Mouse (Mus musculus): Measurements from ENCODE around the gene Ptprm. TPM values are rescaled to one million over a fixed set of nuclear protein-coding genes. Genes with fewer than 3 reads are reported as not detected.
A peak's percentile ranks its signal among the peaks of the same experiment; 100 is the strongest.

Gene Ptprm
- polyA plus RNA-seq, 1 experiment from 2014 or later, result 16.3 TPM

DNA sequence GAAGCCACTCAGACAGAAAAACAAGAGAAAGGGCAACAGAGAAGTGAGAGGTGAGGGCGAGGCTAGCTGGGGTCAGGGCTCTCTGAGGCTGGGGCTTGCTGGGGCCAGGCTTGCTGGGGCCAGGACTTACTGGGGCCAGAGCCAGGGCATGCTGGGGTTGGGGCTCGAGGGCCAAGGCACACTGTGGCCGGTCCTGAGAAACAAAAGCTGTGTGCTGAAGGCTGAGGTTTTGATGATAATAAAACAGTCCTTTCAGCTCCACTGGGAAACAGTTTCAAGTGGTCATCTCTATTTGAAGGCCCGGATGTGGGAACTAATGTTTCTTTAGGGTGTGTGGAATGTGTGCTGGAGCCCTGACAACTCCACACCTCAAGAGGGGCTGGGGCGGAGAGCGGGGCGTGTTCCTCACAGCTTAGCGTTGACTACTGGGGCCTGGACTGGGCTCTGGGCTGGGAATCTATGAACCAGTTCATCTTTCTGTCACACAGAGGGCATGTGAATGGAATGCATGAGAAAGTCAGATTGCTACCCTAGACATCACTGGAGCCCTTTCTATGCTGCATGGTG, 615.4 kb downstream of the Ptprm start:
- WGBS, result 77% methylated on average over 8 of the region's 8 CpGs
- no peak for ATAC-seq (ENCODE audit: low FRiP score)
- H3K4me2 ChIP-seq, result no peak overlapping the region

GRCm38 (mm10) chr17:66738331-66738730, 615.9 kb downstream of the Ptprm start:
- Histone ChIP-seq H3K9ac (no peak overlapping the region), H3K9me3 (no peaks in the 10 kb centered on the region), H3K27ac (no peak overlapping the region), H3K4me3 (no peak overlapping the region), H3K4me1 (replicated peaks) (peaks cover 10% of the 10 kb centered on the region), H3K27me3 (no peaks in the 10 kb centered on the region), H3K4me2 (no peak overlapping the region), H3K36me3 (no peaks in the 10 kb centered on the region)
- no peak for ATAC-seq (ENCODE audit: low FRiP score)
- 84% methylated on average over 6 of the region's 6 CpGs for WGBS

More for the DNA sequence above, 615.4 kb downstream of the Ptprm start:
- no peak overlapping the region for H3K27ac ChIP-seq
- H3K36me3 ChIP-seq, result no peaks in the 10 kb centered on the region
- H3K9ac ChIP-seq, result no peak overlapping the region
- H3K27me3 ChIP-seq, result no peaks in the 10 kb centered on the region
- H3K4me3 ChIP-seq, result no peak overlapping the region
- no peaks in the 10 kb centered on the region for H3K9me3 ChIP-seq
- H3K4me1 ChIP-seq (replicated peaks), result peaks cover 4% of the 10 kb centered on the region

DNA sequence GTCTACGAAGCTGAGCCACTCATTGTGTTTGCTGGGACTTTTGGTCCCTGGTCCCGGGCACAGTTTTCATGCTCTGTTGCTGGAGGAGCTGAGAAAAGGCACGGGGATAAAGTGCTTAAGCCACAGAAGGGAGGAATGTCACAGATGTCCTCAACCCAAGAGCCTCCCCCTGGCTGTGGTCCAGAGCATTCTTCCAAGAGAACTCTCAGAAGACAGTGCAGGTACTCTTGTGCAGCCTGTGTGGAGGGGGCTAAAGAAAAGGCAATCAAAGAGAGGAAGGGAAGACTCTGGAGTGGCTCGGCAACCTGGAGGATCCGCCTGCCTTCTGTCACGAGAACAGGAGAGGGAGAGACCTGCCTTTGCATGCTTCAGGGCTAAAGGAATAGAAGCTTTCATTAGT, 617.8 kb downstream of the Ptprm start:
- Histone ChIP-seq H3K36me3 (no peaks in the 10 kb centered on the region), H3K4me2 (no peak overlapping the region), H3K9me3 (no peaks in the 10 kb centered on the region), H3K27me3 (no peaks in the 10 kb centered on the region), H3K27ac (no peak overlapping the region), H3K9ac (no peak overlapping the region), H3K4me3 (no peak overlapping the region), H3K4me1 (replicated peaks) (peaks cover 14% of the 10 kb centered on the region)
- no peak for ATAC-seq (ENCODE audit: low FRiP score)
- WGBS, result 70% methylated on average over 6 of the region's 6 CpGs

DNA sequence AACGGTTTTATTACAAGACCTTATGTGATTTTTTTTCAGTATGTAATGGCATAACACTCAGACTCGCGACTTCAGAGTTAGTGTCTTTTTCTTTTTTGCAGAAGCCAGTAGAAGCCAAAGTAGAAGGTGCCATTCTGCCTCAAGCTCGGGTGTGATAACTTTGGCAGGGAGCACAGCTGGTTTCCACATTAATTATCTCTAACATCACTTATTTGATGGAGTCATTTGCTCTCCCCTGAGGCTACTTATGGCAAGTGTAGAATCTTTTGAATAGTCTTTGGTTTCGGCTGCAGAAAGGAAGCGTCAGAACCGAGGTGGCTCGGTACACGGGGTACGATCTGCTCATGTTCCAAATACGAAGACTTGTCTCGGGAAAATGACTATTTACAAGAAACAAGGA, 620.7 kb downstream of the Ptprm start:
- Histone ChIP-seq H3K9me3 (no peaks in the 10 kb centered on the region), H3K27me3 (no peaks in the 10 kb centered on the region), H3K4me3 (no peak overlapping the region), H3K36me3 (no peaks in the 10 kb centered on the region), H3K4me2 (no peak overlapping the region), H3K4me1 (replicated peaks) (peaks cover 14% of the 10 kb centered on the region), H3K27ac (no peak overlapping the region), H3K9ac (no peak overlapping the region)
- ATAC-seq (ENCODE audit: low FRiP score), result no peak
- 51% methylated on average over 12 of the region's 12 CpGs for WGBS

DNA sequence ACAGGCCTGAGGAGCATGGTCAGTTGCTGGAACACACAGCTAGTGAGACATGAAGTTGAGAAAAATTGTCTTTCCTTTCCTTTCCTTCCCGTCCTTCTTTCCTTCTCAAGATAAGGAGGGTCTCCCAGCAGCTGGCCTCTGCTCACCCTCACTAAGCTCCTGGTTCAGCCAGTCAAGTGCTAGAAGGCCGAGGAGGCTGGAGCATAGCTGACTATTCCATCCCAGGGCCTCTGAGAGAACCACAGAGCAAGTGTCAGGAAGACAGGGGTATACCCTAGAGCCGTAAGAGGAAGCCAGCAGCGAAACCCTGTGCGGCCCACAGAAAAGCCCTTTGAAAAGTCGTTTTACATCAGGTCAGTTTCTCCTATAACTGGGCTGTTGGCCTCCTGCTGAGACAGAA, 624.3 kb downstream of the Ptprm start:
- Histone ChIP-seq H3K4me1 (replicated peaks) (peaks cover 19% of the 10 kb centered on the region), H3K9me3 (no peaks in the 10 kb centered on the region), H3K9ac (no peak overlapping the region), H3K27ac (no peak overlapping the region), H3K4me3 (no peak overlapping the region), H3K36me3 (no peaks in the 10 kb centered on the region), H3K27me3 (no peaks in the 10 kb centered on the region), H3K4me2 (no peak overlapping the region)
- ATAC-seq (ENCODE audit: low FRiP score), result no peak
- WGBS, result 67% methylated on average over 6 of the region's 6 CpGs

GRCm38 (mm10) chr17:66720992-66721351, 633.3 kb downstream of the Ptprm start:
- Histone ChIP-seq H3K27ac (peak overlapping the region; percentile 69), H3K4me2 (no peak overlapping the region)

DNA sequence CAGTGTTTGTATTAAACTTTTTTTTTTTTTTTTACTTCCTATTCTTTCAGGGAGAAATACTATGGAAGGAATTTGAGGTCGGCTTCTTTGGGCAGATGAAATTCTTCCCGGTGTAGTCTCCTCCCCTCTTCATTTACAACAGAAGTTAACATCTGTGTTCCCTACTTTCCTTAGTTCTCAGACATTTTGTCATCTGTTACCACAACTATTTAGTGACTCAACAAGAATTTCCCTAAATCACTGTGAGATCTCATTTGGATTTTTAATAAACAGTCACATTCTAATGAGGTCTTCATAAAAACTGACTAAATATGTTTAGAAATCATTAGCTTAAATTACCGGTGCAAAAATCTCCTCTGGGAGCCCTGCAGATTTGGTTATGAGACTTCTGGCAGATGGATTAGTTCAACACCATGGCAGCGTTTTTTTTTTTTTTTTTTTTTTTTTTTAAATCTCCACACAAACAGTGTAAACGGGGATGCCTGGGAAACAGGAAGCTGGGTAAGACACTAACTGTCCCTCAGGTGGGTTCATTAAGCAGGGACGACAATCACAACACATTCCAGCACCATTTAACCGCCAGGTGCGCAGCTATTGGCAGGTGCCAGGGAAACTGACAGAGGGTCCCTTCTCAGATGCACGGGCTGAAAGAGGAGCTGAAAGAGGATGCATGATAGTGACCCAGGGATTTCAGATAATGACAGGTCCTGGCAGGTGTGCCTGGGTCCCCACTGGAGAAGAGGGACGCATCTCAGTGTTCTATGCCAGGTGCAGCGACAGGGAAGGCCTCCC, 633.9 kb downstream of the Ptprm start:
- Histone ChIP-seq H3K4me3 (no peak overlapping the region), H3K27me3 (no peaks in the 10 kb centered on the region), H3K4me1 (replicated peaks) (peaks cover 19% of the 10 kb centered on the region), H3K9me3 (no peaks in the 10 kb centered on the region), H3K36me3 (no peaks in the 10 kb centered on the region), H3K4me2 (no peak overlapping the region), H3K9ac (no peak overlapping the region), H3K27ac (peak overlapping the region; percentile 69)
- ATAC-seq (ENCODE audit: low FRiP score), result peak; percentile 69; the same call in 1 of the 2 replicates
- 36% methylated on average over 11 of the region's 11 CpGs for WGBS

More at GRCm38 (mm10) chr17:66720992-66721351, 633.3 kb downstream of the Ptprm start:
- no peaks in the 10 kb centered on the region for H3K27me3 ChIP-seq
- no peak overlapping the region for H3K9ac ChIP-seq
- H3K4me1 ChIP-seq (replicated peaks), result peaks cover 19% of the 10 kb centered on the region
- peak; percentile 70 for ATAC-seq (ENCODE audit: low FRiP score)
- no peaks in the 10 kb centered on the region for H3K9me3 ChIP-seq
- no peaks in the 10 kb centered on the region for H3K36me3 ChIP-seq
- no peak overlapping the region for H3K4me3 ChIP-seq
- 32% methylated on average over 9 of the region's 9 CpGs for WGBS

- H3K36me3 ChIP-seq, result no peaks in the 10 kb centered on the region
- H3K9ac ChIP-seq, result no peak overlapping the region
- H3K4me3 ChIP-seq, result no peak overlapping the region
- H3K27me3 ChIP-seq, result no peaks in the 10 kb centered on the region
- no peak overlapping the region for H3K27ac ChIP-seq
- no peak overlapping the region for H3K4me2 ChIP-seq
- peaks cover 15% of the 10 kb centered on the region for H3K4me1 ChIP-seq (replicated peaks)
- 87% methylated on average over 9 of the region's 9 CpGs for WGBS
- ATAC-seq (ENCODE audit: low FRiP score), result no peak
- H3K9me3 ChIP-seq, result no peaks in the 10 kb centered on the region
These were observed 641.6 kb downstream of the Ptprm start for GRCm38 (mm10) chr17:66712456-66713205.

- H3K9me3 ChIP-seq, result no peaks in the 10 kb centered on the region
- H3K36me3 ChIP-seq, result no peaks in the 10 kb centered on the region
- no peak overlapping the region for H3K9ac ChIP-seq
- WGBS, result 80% methylated on average over 6 of the region's 6 CpGs
- H3K4me3 ChIP-seq, result no peak overlapping the region
- no peaks in the 10 kb centered on the region for H3K27me3 ChIP-seq
- H3K4me2 ChIP-seq, result no peak overlapping the region
- 0 out of 2 replicates have a peak overlapping the region, but pooled peaks have one; percentile 44 for H3K27ac ChIP-seq
- peaks cover 19% of the 10 kb centered on the region for H3K4me1 ChIP-seq (replicated peaks)
- no peak for ATAC-seq (ENCODE audit: low FRiP score)
These were observed 642.8 kb downstream of the Ptprm start for GRCm38 (mm10) chr17:66711221-66712016.

- Histone ChIP-seq H3K9me3 (no peaks in the 10 kb centered on the region), H3K27ac (no peak overlapping the region), H3K4me1 (replicated peaks) (peaks cover 19% of the 10 kb centered on the region), H3K4me3 (no peak overlapping the region), H3K36me3 (no peaks in the 10 kb centered on the region), H3K27me3 (no peaks in the 10 kb centered on the region), H3K9ac (no peak overlapping the region), H3K4me2 (no peak overlapping the region)
- no peak for ATAC-seq (ENCODE audit: low FRiP score)
- 65% methylated on average over 4 of the region's 4 CpGs for WGBS
These were observed 643.7 kb downstream of the Ptprm start for GRCm38 (mm10) chr17:66710568-66710967.

GRCm38 (mm10) chr17:66708748-66709147, 645.5 kb downstream of the Ptprm start:
- Histone ChIP-seq H3K36me3 (no peaks in the 10 kb centered on the region), H3K9ac (no peak overlapping the region), H3K4me3 (no peak overlapping the region), H3K27ac (no peak overlapping the region), H3K4me1 (replicated peaks) (peaks cover 19% of the 10 kb centered on the region), H3K9me3 (no peaks in the 10 kb centered on the region), H3K4me2 (no peak overlapping the region), H3K27me3 (no peaks in the 10 kb centered on the region)
- ATAC-seq (ENCODE audit: low FRiP score), result no peak
- 94% methylated on average over 4 of the region's 4 CpGs for WGBS

- no peak for ATAC-seq (ENCODE audit: low FRiP score)
- Histone ChIP-seq H3K27ac (no peak overlapping the region), H3K9ac (no peak overlapping the region), H3K4me1 (replicated peaks) (peaks cover 19% of the 10 kb centered on the region), H3K4me3 (no peak overlapping the region), H3K9me3 (no peaks in the 10 kb centered on the region), H3K36me3 (no peaks in the 10 kb centered on the region), H3K4me2 (no peak overlapping the region), H3K27me3 (no peaks in the 10 kb centered on the region)
- 80% methylated on average over 8 of the region's 8 CpGs for WGBS
These were observed 646.6 kb downstream of the Ptprm start for GRCm38 (mm10) chr17:66707684-66708083.

All from hindbrain, embryonic 13.5 days (tissue).